Mouse (Mus musculus) stomach, postnatal 0 days (tissue): ENCODE measurements at regions not wholly inside any gene's neighbourhood (a gene's known extent, or its start where the extent isn't known, plus 50 kb on each side); places are given as distances from the start of the nearest gene placed in this dataset.

Experiments
- ATAC-seq: fragments of 200-750 bp; cut with Nextera tagmentation; 2 replicates; pipeline ENCODE4 v1.8.0; 2017; ENCODE audit not compliant: low FRiP score, low TSS enrichment
- DNase-seq: peaks from one replicate; pipeline ENCODE4 v3.0.0-alpha.2; 2016; ENCODE audit warnings: low spot score
- H3K27ac ChIP-seq: fragments of 300-500 bp; sonication (generic); replicated peaks from 2 replicates; pipeline ENCODE4 v1.5.1; 2014; ENCODE audit warnings: mild to moderate bottlenecking, control low read depth
- H3K27me3 ChIP-seq: fragments of 300-500 bp; sonication (generic); 2 replicates; pipeline ENCODE4 v1.6.1; 2014; ENCODE audit warnings: low read length; ENCODE audit not compliant: control insufficient read depth, insufficient read depth
- H3K36me3 ChIP-seq: fragments of 300-500 bp; sonication (generic); 2 replicates; pipeline ENCODE4 v1.6.1; 2014; ENCODE audit warnings: low read length, mixed read lengths; ENCODE audit not compliant: control insufficient read depth, insufficient read depth
- H3K4me1 ChIP-seq: fragments of 300-500 bp; sonication (generic); replicated peaks from 2 replicates; pipeline ENCODE4 v1.6.1; 2014; ENCODE audit warnings: antibody characterized with exemption; ENCODE audit not compliant: control insufficient read depth, insufficient read depth
- H3K4me2 ChIP-seq: fragments of 300-500 bp; sonication (generic); replicated peaks from 2 replicates; pipeline ENCODE4 v1.6.1; 2014; ENCODE audit warnings: low read depth, mild to moderate bottlenecking, control low read depth, moderate library complexity
- H3K4me3 ChIP-seq: fragments of 300-500 bp; sonication (generic); 2 replicates; pipeline ENCODE4 v1.5.1; 2014; ENCODE audit warnings: low read depth, low read length, control low read depth
- H3K9ac ChIP-seq: fragments of 300-500 bp; sonication (generic); 2 replicates; pipeline ENCODE4 v1.6.1; 2014; ENCODE audit warnings: mild to moderate bottlenecking, low read length, control low read depth, mixed read lengths
- H3K9me3 ChIP-seq: fragments of 300-500 bp; sonication (generic); 2 replicates; pipeline ENCODE4 v1.6.1; 2016; ENCODE audit warnings: low read length; ENCODE audit not compliant: control insufficient read depth
- CTCF ChIP-seq: IDR thresholded peaks from 2 replicates; pipeline ENCODE4 v1.5.1; 2016; ENCODE audit warnings: antibody characterized with exemption, low read depth, mild to moderate bottlenecking, moderate library complexity
- EP300 ChIP-seq: optimal IDR thresholded peaks from 2 replicates; pipeline ENCODE3; 2016; ENCODE audit warnings: antibody characterized with exemption
- WGBS: fragments of 180-500 bp; shearing (Covaris S2); extraction: QIAGEN DNeasy Blood & Tissue Kit; methylation state at CpG from one replicate; pipeline ENCODE4 v1.1.7; 2014; 5-methylcytosine and 5-hydroxymethylcytosine counted together

DNA sequence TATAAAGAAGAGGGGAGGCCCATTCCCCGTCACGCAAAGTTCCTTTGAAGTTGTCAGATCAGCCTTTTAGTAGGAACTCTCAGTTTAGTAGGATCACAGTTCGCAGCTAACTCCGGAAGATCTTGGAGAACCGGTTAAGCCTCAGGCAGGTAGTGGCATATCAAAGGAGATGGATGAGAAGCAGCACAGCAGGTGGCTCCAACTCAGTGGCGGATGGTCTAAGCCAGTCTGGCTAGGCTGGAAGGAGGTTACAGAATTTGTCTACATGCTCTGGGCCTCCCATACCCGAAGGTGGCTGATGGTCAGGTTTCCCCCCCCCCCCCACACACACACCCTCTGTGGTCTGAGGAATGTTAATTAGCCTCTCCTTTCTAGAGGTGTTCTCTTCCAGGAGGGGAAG is 88.5 kb downstream of the Tmem17 start:
- H3K4me2 ChIP-seq, result no peak overlapping the region
- WGBS, result 58% methylated on average over 7 of the region's 7 CpGs
- no peak overlapping the region for H3K9ac ChIP-seq
- H3K9me3 ChIP-seq, result no peaks in the 10 kb centered on the region
- H3K4me3 ChIP-seq, result no peak overlapping the region
- H3K27me3 ChIP-seq, result no peaks in the 10 kb centered on the region
- no peaks in the 10 kb centered on the region for H3K36me3 ChIP-seq
- DNase-seq, result no peak
- H3K27ac ChIP-seq, result no peak overlapping the region
- no peak for TF ChIP-seq CTCF
- no peak for TF ChIP-seq EP300
- no peaks in the 10 kb centered on the region for H3K4me1 ChIP-seq
- ATAC-seq, result no peak

DNA sequence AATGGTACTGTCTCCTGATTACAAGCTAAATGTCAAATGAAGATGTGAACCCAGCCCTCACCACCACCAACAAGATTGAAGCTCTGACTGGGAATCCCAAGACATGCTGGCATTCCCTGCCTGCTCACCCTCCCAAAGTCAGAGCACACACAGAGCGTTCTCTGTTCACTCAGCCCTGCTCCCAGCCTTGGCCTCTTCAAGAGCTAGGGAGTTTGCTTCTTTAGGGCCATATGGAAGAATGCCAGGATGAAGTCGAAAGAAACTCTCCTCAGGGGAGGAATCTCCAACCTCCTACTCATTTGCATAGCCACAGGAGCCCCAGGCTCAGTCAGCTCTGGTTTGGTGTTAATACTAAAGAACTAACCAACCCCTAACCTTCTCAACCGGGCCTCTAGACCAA is 90.1 kb downstream of the Tmem17 start:
- H3K36me3 ChIP-seq, result no peaks in the 10 kb centered on the region
- no peaks in the 10 kb centered on the region for H3K27me3 ChIP-seq
- DNase-seq (no peak), ATAC-seq (no peak)
- no peak overlapping the region for H3K4me3 ChIP-seq
- H3K9ac ChIP-seq, result no peak overlapping the region
- no peak overlapping the region for H3K4me2 ChIP-seq
- H3K9me3 ChIP-seq, result no peaks in the 10 kb centered on the region
- no peak overlapping the region for H3K27ac ChIP-seq
- TF ChIP-seq EP300, result no peak
- no peak for TF ChIP-seq CTCF
- WGBS, result 12% methylated on average over 3 of the region's 3 CpGs
- no peaks in the 10 kb centered on the region for H3K4me1 ChIP-seq

DNA sequence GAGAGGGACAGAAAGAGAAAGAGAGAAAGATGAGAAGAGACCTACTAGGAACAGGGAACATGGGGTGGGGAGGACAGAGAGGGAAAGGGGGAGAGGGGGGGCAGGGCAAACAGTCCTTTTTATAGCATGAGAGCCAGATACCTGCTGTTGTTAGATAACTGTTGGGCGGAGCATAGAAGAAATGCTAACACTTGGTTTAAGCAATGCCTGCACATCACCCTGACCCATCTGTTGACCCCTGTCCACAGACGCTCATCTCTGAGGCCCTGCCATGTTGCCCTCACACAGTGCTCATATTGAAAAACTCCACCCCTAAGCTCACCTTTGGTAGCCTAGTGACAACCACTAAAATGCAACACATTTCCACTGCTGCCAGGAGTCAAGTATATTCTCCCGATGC is 90.7 kb downstream of the Tmem17 start:
- H3K9ac ChIP-seq, result no peak overlapping the region
- no peaks in the 10 kb centered on the region for H3K27me3 ChIP-seq
- ATAC-seq (no peak), DNase-seq (no peak)
- H3K4me2 ChIP-seq, result no peak overlapping the region
- WGBS, result 69% methylated on average over 3 of the region's 3 CpGs
- H3K36me3 ChIP-seq, result no peaks in the 10 kb centered on the region
- no peak overlapping the region for H3K4me3 ChIP-seq
- H3K4me1 ChIP-seq, result no peaks in the 10 kb centered on the region
- no peak overlapping the region for H3K27ac ChIP-seq
- H3K9me3 ChIP-seq, result no peaks in the 10 kb centered on the region
- no peak for TF ChIP-seq EP300
- TF ChIP-seq CTCF, result no peak

DNA sequence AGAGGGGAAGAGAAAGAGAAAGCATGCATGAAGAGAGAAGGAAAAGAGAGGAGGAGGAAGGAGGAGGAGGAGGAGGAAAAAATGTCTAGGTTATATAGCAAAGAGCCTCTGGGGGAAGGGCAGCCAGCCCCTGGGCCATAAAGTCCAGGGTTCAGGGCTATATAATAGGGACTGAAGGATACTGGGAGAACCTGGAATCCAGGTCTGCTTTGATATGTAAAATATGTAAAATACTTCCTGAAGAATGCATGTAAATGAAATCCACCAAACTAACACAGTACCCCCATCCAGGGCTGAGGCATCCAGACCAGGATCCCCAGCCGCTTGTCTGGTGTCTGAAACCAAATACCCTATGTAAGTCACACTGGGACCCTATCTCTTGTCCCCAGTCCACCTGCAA is 91.5 kb downstream of the Tmem17 start:
- H3K9me3 ChIP-seq, result no peaks in the 10 kb centered on the region
- H3K27ac ChIP-seq, result no peak overlapping the region
- H3K4me3 ChIP-seq, result no peak overlapping the region
- ATAC-seq (no peak), DNase-seq (no peak)
- H3K27me3 ChIP-seq, result no peaks in the 10 kb centered on the region
- no peak overlapping the region for H3K9ac ChIP-seq
- TF ChIP-seq EP300, result no peak
- no peak for TF ChIP-seq CTCF
- no peak overlapping the region for H3K4me2 ChIP-seq
- 95% methylated on average over 1 of the region's 1 CpGs for WGBS
- H3K36me3 ChIP-seq, result no peaks in the 10 kb centered on the region
- H3K4me1 ChIP-seq, result no peaks in the 10 kb centered on the region

DNA sequence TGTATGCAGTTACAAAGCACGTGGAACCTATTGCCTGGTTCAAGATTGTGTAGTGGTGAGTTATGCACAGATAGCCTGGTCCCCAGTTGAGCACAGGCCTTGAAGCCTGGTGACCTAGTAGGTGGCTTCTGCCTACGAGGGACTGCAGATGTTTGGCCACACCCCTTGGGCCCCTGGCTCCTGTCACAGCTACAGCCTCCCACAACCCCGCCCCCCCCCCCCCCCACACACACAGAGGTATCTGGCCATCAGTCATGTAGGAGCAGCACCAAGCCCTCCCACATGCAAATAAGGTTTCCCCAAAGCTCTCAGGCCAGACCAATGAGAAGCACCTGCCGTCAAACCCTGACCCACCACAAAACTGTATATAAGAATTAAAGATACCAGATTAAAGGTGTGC is 94.5 kb downstream of the Tmem17 start:
- H3K4me2 ChIP-seq, result no peak overlapping the region
- 53% methylated on average over 4 of the region's 4 CpGs for WGBS
- H3K27ac ChIP-seq, result no peak overlapping the region
- H3K4me1 ChIP-seq, result 0 out of 2 replicates have a peak, but pooled peaks cover 5% of the 10 kb centered on the region
- H3K4me3 ChIP-seq, result no peak overlapping the region
- no peaks in the 10 kb centered on the region for H3K9me3 ChIP-seq
- no peaks in the 10 kb centered on the region for H3K27me3 ChIP-seq
- TF ChIP-seq CTCF (no peak), EP300 (no peak)
- no peak overlapping the region for H3K9ac ChIP-seq
- no peak for ATAC-seq
- H3K36me3 ChIP-seq, result no peaks in the 10 kb centered on the region
- no peak for DNase-seq

DNA sequence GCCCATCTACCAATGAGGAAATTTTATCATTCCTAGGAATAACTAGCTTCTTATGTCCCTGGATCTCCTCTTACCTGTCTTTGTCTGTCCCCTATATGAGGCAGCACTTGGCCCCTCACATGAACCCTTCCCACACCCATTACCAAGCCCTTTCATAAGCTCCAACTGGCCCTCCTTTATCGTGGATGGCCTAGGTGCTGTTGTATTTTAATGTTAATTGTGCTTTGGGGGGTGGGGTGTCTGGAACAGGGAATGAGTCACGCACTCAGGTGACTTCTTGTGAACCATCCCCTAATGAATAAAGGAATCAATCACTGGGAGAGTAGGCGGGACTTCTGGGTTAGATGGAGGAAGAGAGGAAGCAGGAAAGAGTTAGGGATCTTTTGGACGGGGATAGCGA is 95.8 kb downstream of the Tmem17 start:
- DNase-seq (no peak), ATAC-seq (no peak)
- Histone ChIP-seq H3K9me3 (no peaks in the 10 kb centered on the region), H3K4me3 (no peak overlapping the region), H3K4me1 (0 out of 2 replicates have a peak, but pooled peaks cover 5% of the 10 kb centered on the region), H3K9ac (no peak overlapping the region), H3K4me2 (no peak overlapping the region), H3K36me3 (no peaks in the 10 kb centered on the region), H3K27ac (no peak overlapping the region), H3K27me3 (no peaks in the 10 kb centered on the region)
- TF ChIP-seq EP300 (no peak), CTCF (no peak)
- 86% methylated on average over 5 of the region's 5 CpGs for WGBS
